Mouse (Mus musculus) heart, embryonic 16.5 days (tissue): ENCODE data around the gene Slc28a3. TPM values are rescaled to one million over a fixed set of nuclear protein-coding genes. Genes with fewer than 3 reads are reported as not detected.

Experiments
- ATAC-seq: fragments of 200-750 bp; cut with Nextera tagmentation; replicated peaks from 2 replicates; pipeline ENCODE4 v1.8.0; 2017; ENCODE audit warnings: moderate number of reproducible peaks; ENCODE audit not compliant: insufficient read depth, low FRiP score; ENCODE audit errors: extremely low read depth
- H3K27ac ChIP-seq: fragments of 300-500 bp; sonication (generic); 2 replicates; pipeline ENCODE4 v1.5.1; 2014; ENCODE audit warnings: mild to moderate bottlenecking, low read length, control low read depth, moderate library complexity
- H3K27me3 ChIP-seq: fragments of 300-500 bp; sonication (generic); 2 replicates; pipeline ENCODE4 v1.6.1; 2014; ENCODE audit warnings: low read length, mixed read lengths; ENCODE audit not compliant: control insufficient read depth, insufficient read depth
- H3K36me3 ChIP-seq: fragments of 300-500 bp; sonication (generic); 2 replicates; pipeline ENCODE4 v1.6.1; 2014; ENCODE audit not compliant: control insufficient read depth, insufficient read depth
- H3K4me1 ChIP-seq: fragments of 300-500 bp; sonication (generic); 2 replicates; pipeline ENCODE4 v1.6.1; 2014; ENCODE audit warnings: low read length, mixed read lengths; ENCODE audit not compliant: control insufficient read depth, insufficient read depth
- H3K4me2 ChIP-seq: fragments of 300-500 bp; sonication (generic); 2 replicates; pipeline ENCODE4 v1.6.1; 2014; ENCODE audit warnings: low read depth, mild to moderate bottlenecking, control low read depth, low read length
- H3K4me3 ChIP-seq: fragments of 300-500 bp; sonication (generic); 2 replicates; pipeline ENCODE4 v1.5.1; 2014; ENCODE audit warnings: mild to moderate bottlenecking, control low read depth, low read length
- H3K9ac ChIP-seq: fragments of 300-500 bp; sonication (generic); 2 replicates; pipeline ENCODE4 v1.6.1; 2014; ENCODE audit warnings: low read length, control low read depth
- H3K9me3 ChIP-seq: fragments of 300-500 bp; sonication (generic); replicated peaks from 2 replicates; pipeline ENCODE4 v1.6.1; 2016; ENCODE audit warnings: low read length; ENCODE audit not compliant: control insufficient read depth
- WGBS: fragments of 180-500 bp; shearing (Covaris S2); extraction: QIAGEN DNeasy Blood & Tissue Kit; methylation state at CpG from one replicate; pipeline ENCODE4 v1.1.7; 2014; 5-methylcytosine and 5-hydroxymethylcytosine counted together
- polyA plus RNA-seq: library from polyadenylated mRNA; unstranded; fragments of >200 nt; fragmentation: Nextera tagmentation; extraction: Ambion mirVana; gene quantifications from 2 replicates; pipeline ENCODE4 v1.2.1, GENCODE M21; 2015

The Slc28a3 gene
- polyA plus RNA-seq, 1 experiment from 2014 or later, result not detected

DNA sequence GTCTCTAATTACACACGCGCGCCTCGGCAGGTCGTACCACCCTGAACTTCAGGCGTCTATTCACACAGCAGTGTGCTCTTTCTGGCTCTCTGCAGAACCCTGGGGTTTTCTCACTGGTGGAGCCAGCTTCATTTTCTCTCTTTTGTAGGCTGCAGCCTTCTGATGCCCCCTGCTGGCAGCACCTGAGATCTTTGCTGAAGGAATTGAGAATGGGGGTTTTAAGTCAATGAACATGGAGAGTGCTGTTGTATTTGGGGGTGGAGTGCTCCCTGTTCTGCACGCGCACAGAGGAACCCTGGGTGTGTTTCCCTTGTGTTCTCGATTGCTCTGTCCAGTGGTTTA lies 21.2 kb downstream of the Slc28a3 start:
- WGBS, result 1% methylated on average over 9 of the region's 9 CpGs

DNA sequence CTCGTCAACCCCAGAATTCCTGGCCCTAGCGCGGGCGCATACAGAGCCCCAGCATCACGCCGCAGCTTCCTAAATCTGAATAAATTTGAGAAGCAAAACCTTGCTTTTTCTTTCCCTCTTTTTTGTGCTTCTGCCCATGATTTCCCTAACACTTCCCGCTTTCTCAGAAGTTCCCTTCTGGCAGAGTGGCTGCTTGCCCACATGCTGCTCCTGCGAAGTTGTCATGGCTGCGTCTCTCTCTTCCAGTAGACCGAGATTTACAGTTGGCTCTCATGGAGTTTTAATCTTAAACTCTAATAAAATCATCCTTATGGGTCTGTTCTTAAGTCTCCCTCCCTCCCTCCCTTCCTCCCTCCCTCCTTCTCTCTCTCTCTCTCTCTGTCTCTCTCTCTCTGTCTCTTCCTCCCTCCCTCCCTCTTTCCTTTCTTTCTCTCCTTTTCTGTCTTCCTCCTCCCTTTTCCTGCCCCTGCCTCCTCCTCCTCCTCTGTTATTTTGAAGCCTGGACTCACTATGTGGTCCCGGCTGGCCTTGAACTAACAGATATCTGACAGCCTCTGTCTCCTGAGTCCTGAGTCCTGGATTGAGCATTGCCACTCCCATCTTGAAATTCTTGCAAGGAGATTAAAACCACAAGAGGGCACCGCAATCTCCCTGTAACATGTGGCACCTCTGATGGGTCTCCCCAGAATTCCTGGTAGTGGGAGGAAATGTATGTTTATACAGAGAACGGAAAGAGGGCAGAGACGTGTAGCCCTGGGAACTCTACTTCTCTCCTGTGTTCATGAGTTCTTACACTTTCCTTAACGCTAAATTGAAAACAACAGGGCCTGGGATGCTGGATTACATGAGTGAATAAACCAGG lies 21.8 kb downstream of the Slc28a3 start:
- no peaks in the 10 kb centered on the region for H3K9me3 ChIP-seq
- H3K4me1 ChIP-seq, result no peaks in the 10 kb centered on the region
- H3K4me3 ChIP-seq, result peak overlapping the region; percentile 38
- WGBS, result 53% methylated on average over 15 of the region's 15 CpGs
- H3K4me2 ChIP-seq, result peak overlapping the region; percentile 63
- no peak; the same call in 1 of the 2 replicates for ATAC-seq
- no peak overlapping the region for H3K27ac ChIP-seq
- H3K27me3 ChIP-seq, result peaks cover 2% of the 10 kb centered on the region; the same call in 1 of the 2 replicates
- H3K36me3 ChIP-seq, result no peaks in the 10 kb centered on the region
- peak overlapping the region; percentile 52; the same call in 1 of the 2 replicates for H3K9ac ChIP-seq

More for the DNA sequence above, 21.2 kb downstream of the Slc28a3 start:
- H3K9me3 ChIP-seq, result no peaks in the 10 kb centered on the region
- peak overlapping the region; percentile 52; the same call in 1 of the 2 replicates for H3K9ac ChIP-seq
- H3K27ac ChIP-seq, result no peak overlapping the region
- no peaks in the 10 kb centered on the region for H3K36me3 ChIP-seq
- H3K4me1 ChIP-seq, result no peaks in the 10 kb centered on the region
- peaks cover 2% of the 10 kb centered on the region; the same call in 1 of the 2 replicates for H3K27me3 ChIP-seq
- no peak; the same call in 1 of the 2 replicates for ATAC-seq
- H3K4me2 ChIP-seq, result peak overlapping the region; percentile 63
- H3K4me3 ChIP-seq, result peak overlapping the region; percentile 38

DNA sequence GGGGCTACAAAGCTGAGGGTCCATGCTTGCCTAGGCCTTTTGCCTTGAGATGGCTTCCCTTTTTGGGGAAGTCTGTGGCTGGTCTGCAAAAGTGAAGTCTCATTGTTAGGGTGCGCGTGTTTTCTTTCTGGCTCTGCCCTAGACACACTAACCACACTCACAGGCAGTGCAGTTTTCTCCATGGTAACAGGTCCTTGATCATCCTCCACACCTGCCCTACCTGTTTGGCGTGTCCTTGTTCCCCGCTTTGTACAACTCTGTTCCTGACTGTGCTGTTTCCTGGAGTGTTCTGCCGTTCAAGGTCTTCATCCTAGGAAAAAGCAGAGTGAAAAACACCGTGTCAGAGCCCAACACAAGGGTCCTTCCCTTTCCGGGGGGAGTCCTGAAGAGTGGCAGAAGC lies 22.7 kb downstream of the Slc28a3 start:
- Histone ChIP-seq H3K4me3 (no peak overlapping the region), H3K9me3 (no peaks in the 10 kb centered on the region), H3K4me1 (no peaks in the 10 kb centered on the region), H3K27me3 (peaks cover 2% of the 10 kb centered on the region; the same call in 1 of the 2 replicates), H3K4me2 (no peak overlapping the region), H3K36me3 (no peaks in the 10 kb centered on the region), H3K27ac (no peak overlapping the region), H3K9ac (no peak overlapping the region)
- 73% methylated on average over 7 of the region's 7 CpGs for WGBS
- ATAC-seq, result no peak

DNA sequence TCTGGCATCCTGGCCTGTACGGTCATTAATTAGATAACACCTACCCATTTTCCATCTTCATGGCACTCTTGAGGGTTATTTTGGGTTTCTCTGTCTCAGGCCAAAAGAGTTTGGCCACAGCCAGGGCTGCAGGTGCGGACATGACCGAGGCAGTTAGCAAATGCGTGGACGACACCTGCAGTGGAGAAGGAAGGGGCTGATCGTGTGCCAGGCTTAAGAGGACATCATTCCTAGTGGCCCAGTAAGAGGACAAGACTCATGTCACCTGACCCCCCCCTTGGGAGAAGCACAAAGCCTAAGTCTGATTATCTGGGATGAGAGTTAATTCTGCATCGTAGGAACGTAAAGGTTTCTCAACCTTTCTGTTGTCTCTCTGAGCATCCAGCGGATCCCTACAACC lies 44.5 kb downstream of the Slc28a3 start:
- H3K9me3 ChIP-seq, result no peaks in the 10 kb centered on the region
- H3K9ac ChIP-seq, result no peak overlapping the region
- no peaks in the 10 kb centered on the region for H3K36me3 ChIP-seq
- no peak for ATAC-seq
- WGBS, result 74% methylated on average over 9 of the region's 9 CpGs
- no peaks in the 10 kb centered on the region for H3K27me3 ChIP-seq
- H3K4me1 ChIP-seq, result no peaks in the 10 kb centered on the region
- no peak overlapping the region for H3K4me2 ChIP-seq
- H3K4me3 ChIP-seq, result no peak overlapping the region
- no peak overlapping the region for H3K27ac ChIP-seq

DNA sequence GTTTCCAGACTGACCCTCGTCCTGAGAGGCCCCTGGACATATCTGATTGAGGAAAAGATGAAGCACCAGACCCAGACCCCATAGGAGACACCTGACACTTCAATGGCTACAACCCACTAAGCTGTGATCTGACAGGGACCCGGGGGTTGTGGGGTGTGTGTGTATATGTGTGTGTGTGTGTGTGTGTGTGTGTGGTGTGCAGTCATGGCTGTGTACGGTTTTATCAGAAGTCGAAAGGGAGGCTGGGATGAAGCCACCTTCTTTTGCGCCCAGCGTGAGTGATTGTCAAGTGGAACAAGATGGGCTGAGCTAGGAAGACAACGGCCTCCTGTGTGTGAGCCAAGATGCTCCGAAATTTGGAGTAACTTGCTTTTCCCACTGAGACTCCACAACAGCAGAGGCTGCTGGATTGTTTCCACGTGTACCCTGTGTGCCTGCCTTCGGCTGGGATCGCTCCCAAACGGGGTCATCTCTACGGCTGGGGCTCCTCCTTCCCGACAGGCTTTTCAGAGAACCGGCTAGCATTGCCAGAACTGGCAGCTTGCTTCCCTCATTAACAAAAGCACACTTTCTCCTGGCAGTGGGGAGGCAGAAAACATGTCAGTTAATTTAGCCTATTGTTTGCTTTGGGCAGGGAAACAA lies 50.1 kb downstream of the Slc28a3 start:
- Histone ChIP-seq H3K4me3 (no peak overlapping the region), H3K9ac (no peak overlapping the region), H3K4me1 (no peaks in the 10 kb centered on the region), H3K36me3 (no peaks in the 10 kb centered on the region), H3K4me2 (no peak overlapping the region), H3K27ac (no peak overlapping the region), H3K9me3 (no peaks in the 10 kb centered on the region), H3K27me3 (no peaks in the 10 kb centered on the region)
- no peak for ATAC-seq
- WGBS, result 61% methylated on average over 15 of the region's 15 CpGs

DNA sequence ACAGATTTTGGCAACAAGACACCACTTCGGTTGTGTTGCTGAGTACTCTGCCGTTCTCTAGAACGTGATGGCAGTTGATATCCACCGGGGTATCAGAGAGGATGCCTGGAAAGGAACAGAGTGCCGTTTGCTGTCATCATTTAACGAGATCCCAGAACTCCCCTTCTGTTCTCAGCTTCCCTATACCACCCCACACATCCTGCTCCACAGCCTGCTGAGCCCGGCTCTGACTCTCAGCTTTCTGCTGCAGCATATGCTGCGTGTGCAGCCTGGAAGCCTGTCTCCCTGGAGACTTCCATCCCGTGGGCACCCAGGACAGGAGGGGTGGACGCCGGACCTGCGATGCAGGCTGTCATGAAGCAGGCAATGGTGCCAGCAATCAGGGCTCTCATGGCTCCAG lies 52.5 kb downstream of the Slc28a3 start:
- no peaks in the 10 kb centered on the region for H3K27me3 ChIP-seq
- no peak for ATAC-seq
- no peaks in the 10 kb centered on the region for H3K4me1 ChIP-seq
- H3K9me3 ChIP-seq, result no peaks in the 10 kb centered on the region
- no peak overlapping the region for H3K9ac ChIP-seq
- no peak overlapping the region for H3K4me2 ChIP-seq
- H3K36me3 ChIP-seq, result no peaks in the 10 kb centered on the region
- H3K27ac ChIP-seq, result no peak overlapping the region
- WGBS, result 60% methylated on average over 12 of the region's 12 CpGs
- no peak overlapping the region for H3K4me3 ChIP-seq

DNA sequence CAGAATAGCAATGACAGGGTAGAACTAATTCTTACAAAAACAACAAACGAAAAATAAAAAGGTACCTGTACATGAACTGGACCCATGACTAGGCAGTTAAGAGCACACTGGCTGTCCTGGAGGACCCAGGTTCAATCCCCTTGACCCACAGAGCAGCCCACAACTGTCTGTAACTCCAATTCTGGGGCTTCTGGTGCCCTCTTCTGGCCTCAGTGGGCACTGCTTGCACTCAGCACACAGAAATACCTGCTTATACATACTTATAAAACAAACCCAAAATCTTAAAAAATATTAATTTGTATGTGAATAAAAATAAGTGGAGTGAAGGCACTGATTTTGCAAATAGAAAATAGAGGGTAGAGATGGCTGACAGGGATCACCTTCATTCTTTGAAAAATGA lies 54.7 kb downstream of the Slc28a3 start:
- Histone ChIP-seq H3K27ac (no peak overlapping the region), H3K4me1 (no peaks in the 10 kb centered on the region), H3K9me3 (no peaks in the 10 kb centered on the region), H3K4me2 (no peak overlapping the region), H3K4me3 (no peak overlapping the region), H3K9ac (no peak overlapping the region), H3K27me3 (no peaks in the 10 kb centered on the region), H3K36me3 (no peaks in the 10 kb centered on the region)
- WGBS, result 87% methylated on average over 1 of the region's 1 CpGs
- ATAC-seq, result no peak

DNA sequence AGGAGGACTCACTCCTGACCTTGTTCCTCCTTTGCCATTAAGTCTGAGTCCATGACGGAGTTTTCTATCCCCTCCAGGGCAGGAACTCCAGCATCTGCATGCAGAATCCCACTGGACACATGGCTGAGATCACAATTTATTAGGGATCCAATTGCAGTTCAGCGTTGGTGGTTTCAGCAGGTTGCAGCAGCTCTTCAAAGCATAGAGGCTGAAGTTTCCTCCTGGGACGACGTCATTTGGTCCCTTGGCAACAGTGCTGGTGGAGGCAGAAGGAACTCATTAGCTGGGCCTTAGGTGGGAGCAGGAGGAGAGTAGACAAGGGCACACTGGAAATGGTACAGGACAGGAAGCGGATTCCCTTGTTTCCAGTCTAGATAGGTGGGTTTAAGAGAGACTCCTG lies 55.1 kb downstream of the Slc28a3 start:
- no peaks in the 10 kb centered on the region for H3K4me1 ChIP-seq
- H3K27me3 ChIP-seq, result no peaks in the 10 kb centered on the region
- no peak for ATAC-seq
- H3K4me2 ChIP-seq, result no peak overlapping the region
- 65% methylated on average over 5 of the region's 5 CpGs for whole genome bisulfite sequencing
- H3K9ac ChIP-seq, result no peak overlapping the region
- no peaks in the 10 kb centered on the region for H3K9me3 ChIP-seq
- no peak overlapping the region for H3K27ac ChIP-seq
- H3K4me3 ChIP-seq, result no peak overlapping the region
- no peaks in the 10 kb centered on the region for H3K36me3 ChIP-seq

DNA sequence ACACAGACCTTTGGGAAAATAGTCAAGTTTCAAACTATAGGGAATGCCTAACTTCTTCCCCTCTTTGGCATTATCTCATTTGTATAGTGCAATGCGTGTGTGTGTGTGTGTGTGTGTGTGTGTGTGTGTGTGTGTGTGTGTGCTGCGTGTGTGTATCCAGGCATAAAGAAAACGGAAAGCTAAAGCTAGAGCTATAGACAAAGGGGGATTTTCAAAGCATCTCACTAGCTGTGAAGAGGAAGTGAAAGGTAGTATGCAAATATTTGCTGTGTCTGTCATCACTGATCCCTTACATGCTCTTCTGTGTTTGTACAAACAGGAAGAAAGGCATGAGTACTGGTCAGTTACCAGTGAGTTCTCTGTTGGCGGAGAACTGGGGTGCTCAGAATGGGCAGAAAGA lies 58.8 kb downstream of the Slc28a3 start:
- Histone ChIP-seq H3K4me1 (no peaks in the 10 kb centered on the region), H3K4me3 (no peak overlapping the region), H3K9ac (no peak overlapping the region), H3K27ac (no peak overlapping the region), H3K27me3 (no peaks in the 10 kb centered on the region), H3K4me2 (no peak overlapping the region), H3K9me3 (no peaks in the 10 kb centered on the region), H3K36me3 (no peaks in the 10 kb centered on the region)
- 75% methylated on average over 4 of the region's 4 CpGs for WGBS
- ATAC-seq, result no peak
